Comparison of ENCODE assay signal across 8 mouse cellular contexts in genomic region chr15:99456338-99456962, GRCm38 (mm10). TPM values are rescaled to one million over a fixed set of nuclear protein-coding genes. Genes with fewer than 3 reads are reported as not detected.
DNase-seq lines count a peak whose midpoint lies in the region; ATAC-seq and TF ChIP-seq lines count a peak whose summit lies in the region.

No protein-coding gene starts in this region.

- H3K4me1 ChIP-seq in E14TG2a.4 (replicated peaks; ENCODE audit: low read depth, low read length), result peaks cover 66% of the 10 kb centered on the region
- peaks cover 34% of the 10 kb centered on the region for H3K4me1 ChIP-seq in forebrain, embryonic 16.5 days (replicated peaks; ENCODE audit: control insufficient read depth, insufficient read depth, low read length)
- H3K4me1 ChIP-seq in limb, embryonic 14.5 days (ENCODE audit: control insufficient read depth, insufficient read depth, low read length), result peaks cover 22% of the 10 kb centered on the region
- H3K4me1 ChIP-seq in neural tube, embryonic 15.5 days, result peaks cover 59% of the 10 kb centered on the region

- peak overlapping the region; percentile 80 for H3K4me2 ChIP-seq in forebrain, embryonic 16.5 days (ENCODE audit: low read length)
- H3K4me2 ChIP-seq in limb, embryonic 14.5 days (replicated peaks; ENCODE audit: low read depth, low read length, severe bottlenecking), result peak overlapping the region; percentile 76
- H3K4me2 ChIP-seq in neural tube, embryonic 15.5 days, result peak overlapping the region; percentile 81

- ATAC-seq in cerebellum, adult (ENCODE audit: insufficient number of reproducible peaks, low FRiP score, low TSS enrichment), result no peak
- ATAC-seq in forebrain, embryonic 16.5 days, result no peak
- no peak for ATAC-seq in limb, embryonic 14.5 days (ENCODE audit: low FRiP score, low read depth)
- ATAC-seq in neural tube, embryonic 15.5 days (ENCODE audit: low FRiP score), result no peak

- H3K4me3 ChIP-seq in E14TG2a.4 (replicated peaks; ENCODE audit: low read length), result peak overlapping the region; percentile 88
- H3K4me3 ChIP-seq in forebrain, embryonic 16.5 days (replicated peaks; ENCODE audit: low read length), result peak overlapping the region; percentile 80
- peak overlapping the region; percentile 86 for H3K4me3 ChIP-seq in limb, embryonic 14.5 days (replicated peaks; ENCODE audit: low read length)
- peak overlapping the region; percentile 98 for H3K4me3 ChIP-seq in neural tube, embryonic 15.5 days (replicated peaks)

- WGBS in forebrain, embryonic 16.5 days, result 15% methylated on average over 7 of the region's 7 CpGs
- 8% methylated on average over 7 of the region's 7 CpGs for WGBS in limb, embryonic 14.5 days
- WGBS in neural tube, embryonic 15.5 days, result 7% methylated on average over 7 of the region's 7 CpGs

- TF ChIP-seq CTCF in E14TG2a.4 (conservative IDR thresholded peaks at IDR 0.05; ENCODE audit: low read length), result no peak

- no peaks in the 10 kb centered on the region for H3K27me3 ChIP-seq in E14TG2a.4 (ENCODE audit: insufficient read depth, low read length)
- H3K27me3 ChIP-seq in forebrain, embryonic 16.5 days (replicated peaks; ENCODE audit: control insufficient read depth, insufficient read depth, low read length), result no peaks in the 10 kb centered on the region
- no peaks in the 10 kb centered on the region for H3K27me3 ChIP-seq in limb, embryonic 14.5 days (ENCODE audit: control insufficient read depth, insufficient read depth, low read length)
- H3K27me3 ChIP-seq in neural tube, embryonic 15.5 days (replicated peaks), result no peaks in the 10 kb centered on the region

- no peaks in the 10 kb centered on the region for H3K9me3 ChIP-seq in E14TG2a.4 (ENCODE audit: low read length)
- no peaks in the 10 kb centered on the region for H3K9me3 ChIP-seq in forebrain, embryonic 16.5 days (ENCODE audit: control insufficient read depth, low read length)
- no peaks in the 10 kb centered on the region for H3K9me3 ChIP-seq in limb, embryonic 14.5 days (ENCODE audit: control insufficient read depth, low read length)
- no peaks in the 10 kb centered on the region for H3K9me3 ChIP-seq in neural tube, embryonic 15.5 days (replicated peaks)

- H3K36me3 ChIP-seq in E14TG2a.4 (ENCODE audit: insufficient read depth, low read length), result peaks cover 24% of the 10 kb centered on the region; the same call in 1 of the 2 replicates
- no peaks in the 10 kb centered on the region for H3K36me3 ChIP-seq in forebrain, embryonic 16.5 days (ENCODE audit: control insufficient read depth, insufficient read depth)
- H3K36me3 ChIP-seq in limb, embryonic 14.5 days (ENCODE audit: control insufficient read depth, insufficient read depth, low read length), result peaks cover 22% of the 10 kb centered on the region
- H3K36me3 ChIP-seq in neural tube, embryonic 15.5 days, result peaks cover 5% of the 10 kb centered on the region

- peak overlapping the region; percentile 84 for H3K27ac ChIP-seq in forebrain, embryonic 16.5 days (ENCODE audit: low read length)
- H3K27ac ChIP-seq in limb, embryonic 14.5 days (replicated peaks; ENCODE audit: low read depth, low read length), result peak overlapping the region; percentile 91
- peak overlapping the region; percentile 96 for H3K27ac ChIP-seq in neural tube, embryonic 15.5 days (replicated peaks)

- peak; percentile 33 for DNase-seq in cerebellum, adult 9-10 months
- no peak for DNase-seq in limb, embryonic 14.5 days (ENCODE audit: low spot score)
- DNase-seq in left cerebral cortex, adult 8-10 months (ENCODE audit: low spot score in 2 of 2), result no peak
- DNase-seq in ovary, adult 18-20 months (ENCODE audit: low spot score), result no peak

- peak overlapping the region; percentile 78 for H3K9ac ChIP-seq in forebrain, embryonic 16.5 days (replicated peaks; ENCODE audit: low read depth, low read length)
- peak overlapping the region; percentile 76 for H3K9ac ChIP-seq in limb, embryonic 14.5 days (ENCODE audit: low read depth, low read length, severe bottlenecking)
- peak overlapping the region; percentile 77 for H3K9ac ChIP-seq in neural tube, embryonic 15.5 days (replicated peaks)

- TF ChIP-seq POLR2A in limb, embryonic 14.5 days (IDR thresholded peaks at IDR 0.05; ENCODE audit: borderline replicate concordance, extremely low read depth, insufficient read depth, insufficient read length), result no peak

RNA-seq across cellular contexts. Expression of gene Nckap5l, which starts 1.1 kb away (rescaled TPM):
- 12.5 and 12.7 TPM in 2 replicates for polyA plus RNA-seq in forebrain, embryonic 16.5 days (2015; fragmentation: Nextera tagmentation; extraction: Ambion mirVana)
- polyA plus RNA-seq in limb, embryonic 14.5 days (2012; rRNA removed), result 24.4 and 32.4 TPM in 2 replicates
- 14.1 and 19.3 TPM in 2 replicates for polyA plus RNA-seq in limb, embryonic 14.5 days (2014; fragmentation: Nextera tagmentation; extraction: Ambion mirVana)
- polyA plus RNA-seq in neural tube, embryonic 15.5 days (2015; fragmentation: Nextera tagmentation; extraction: Ambion mirVana), result 12.4 and 13.0 TPM in 2 replicates
- total RNA-seq in left cerebral cortex, adult 8-10 months (2022), result 10 to 100 TPM; 19.1 to 22.9 (median 19.5) TPM

RNA-seq across cellular contexts. Expression of gene Bcdin3d, which starts 18.1 kb away (rescaled TPM):
- polyA plus RNA-seq in forebrain, embryonic 16.5 days (2015; fragmentation: Nextera tagmentation; extraction: Ambion mirVana), result 23.5 and 24.4 TPM in 2 replicates
- 9.0 and 9.2 TPM in 2 replicates for polyA plus RNA-seq in limb, embryonic 14.5 days (2012; rRNA removed)
- polyA plus RNA-seq in limb, embryonic 14.5 days (2014; fragmentation: Nextera tagmentation; extraction: Ambion mirVana), result 13.6 and 14.5 TPM in 2 replicates
- 17.0 and 19.0 TPM in 2 replicates for polyA plus RNA-seq in neural tube, embryonic 15.5 days (2015; fragmentation: Nextera tagmentation; extraction: Ambion mirVana)
- total RNA-seq in left cerebral cortex, adult 8-10 months (2022), result 1 to 10 TPM; 4.5 to 6.2 (median 6.2) TPM
